Mouse (Mus musculus) megakaryocyte, embryonic 14.5 days (primary cell): ENCODE results near the gene Wfdc12.
"Not testable (repeated sequence)": the region's sequence is repeated elsewhere in the genome, so short reads cannot be mapped to it uniquely, and the experiment has no call there.

ENCODE experiments used
- FLI1 ChIP-seq: IDR thresholded peaks from 2 replicates; pipeline ENCODE4 v1.6.1; 2012; ENCODE audit warnings: low read length, inconsistent platforms, mixed read lengths
- GATA1 ChIP-seq: IDR thresholded peaks from 3 replicates; pipeline ENCODE4 v1.6.1; 2012; ENCODE audit warnings: mixed read lengths, low read length, inconsistent platforms, borderline replicate concordance

- not testable (repeated sequence) for TF ChIP-seq GATA1, FLI1
These were observed 15.6 kb upstream of the Wfdc12 start for GRCm38 (mm10) chr2:164206011-164206410.
